Mouse (Mus musculus) ES-E14 (cell line): ENCODE measurements around the gene Gmppa. TPM values are rescaled to one million over a fixed set of nuclear protein-coding genes. Genes with fewer than 3 reads are reported as not detected.

Experiments
- DNase-seq: peaks from one replicate; pipeline ENCODE4 v3.0.0-alpha.2; 2013; ENCODE audit warnings: low read depth, low spot score
- H3K27ac ChIP-seq: 2 replicates; pipeline ENCODE4 v1.5.1; 2012; ENCODE audit warnings: low read depth, mild to moderate bottlenecking, low read length, moderate library complexity, mixed read lengths; ENCODE audit not compliant: poor library complexity, insufficient read depth, severe bottlenecking
- H3K36me3 ChIP-seq: 2 replicates; pipeline ENCODE4 v1.6.1; 2012; ENCODE audit warnings: mild to moderate bottlenecking, low read length, moderate library complexity, mixed read lengths; ENCODE audit not compliant: control insufficient read depth, poor library complexity, insufficient read depth, severe bottlenecking
- H3K4me1 ChIP-seq, 2 experiments: fragments of 150-350 bp in 1 of 2; sonication (generic) in 1 of 2; 2 replicates each; pipeline ENCODE4 v1.6.1; 2012; ENCODE audit warnings: low read length in 2 of 2, mild to moderate bottlenecking in 1 of 2, mixed read lengths in 1 of 2; ENCODE audit not compliant: control insufficient read depth in 2 of 2, insufficient read depth in 2 of 2, poor library complexity in 1 of 2
- H3K4me3 ChIP-seq, 2 experiments: fragments of 150-350 bp in 1 of 2; sonication (generic) in 1 of 2; 2 replicates each; pipeline ENCODE4 v1.5.1; 2012; ENCODE audit warnings: low read length in 2 of 2, low read depth in 1 of 2, mild to moderate bottlenecking in 1 of 2, mixed read lengths in 1 of 2; ENCODE audit not compliant: insufficient read depth in 1 of 2, poor library complexity in 1 of 2, severe bottlenecking in 1 of 2
- H3K9ac ChIP-seq: 2 replicates; pipeline ENCODE4 v1.6.1; 2012; ENCODE audit warnings: low read depth, mild to moderate bottlenecking, low read length, mixed read lengths; ENCODE audit not compliant: poor library complexity, insufficient read depth, severe bottlenecking
- H3K9me3 ChIP-seq: fragments of 150-350 bp; sonication (generic); 2 replicates; pipeline ENCODE4 v1.6.1; 2012; ENCODE audit warnings: low read depth, mild to moderate bottlenecking, low read length; ENCODE audit not compliant: control insufficient read depth, insufficient read depth
- CHD2 ChIP-seq: IDR thresholded peaks from 2 replicates; pipeline ENCODE4 v1.6.1; 2014; ENCODE audit warnings: mild to moderate bottlenecking, low read depth, low read length, inconsistent platforms
- HCFC1 ChIP-seq: IDR thresholded peaks from 2 replicates; pipeline ENCODE4 v1.6.1; 2012; ENCODE audit warnings: low read length, inconsistent platforms, borderline replicate concordance; ENCODE audit not compliant: insufficient read depth
- MAFK ChIP-seq: IDR thresholded peaks from 2 replicates; pipeline ENCODE4 v1.6.1; 2014; ENCODE audit warnings: mild to moderate bottlenecking, low read depth, low read length, inconsistent platforms; ENCODE audit not compliant: insufficient read depth
- ZC3H11A ChIP-seq: IDR thresholded peaks from 2 replicates; pipeline ENCODE4 v1.6.1; 2012; ENCODE audit warnings: low read depth, mild to moderate bottlenecking, inconsistent platforms, low read length, borderline replicate concordance
- ZNF384 ChIP-seq: IDR thresholded peaks from 2 replicates; pipeline ENCODE4 v1.6.1; 2012; ENCODE audit warnings: low read depth, low read length, inconsistent platforms
- in situ Hi-C, 2 experiments: fragments of 600-800 bp; cut with MboI; formaldehyde crosslinking; loops; one replicate each; pipeline ENCODE4 v1.15.1; 2025; ENCODE audit warnings: low sequenced_read_pairs in 2 of 2, inconsistent platforms in 1 of 2; ENCODE audit not compliant: unreplicated experiment in 2 of 2
- total RNA-seq: library from RNA; depleted of rRNA; stranded (reverse); fragments of 300-350 nt; gene quantifications from 2 replicates; pipeline ENCODE4 v1.2.3, GENCODE M21; 2012

The Gmppa gene
- total RNA-seq, 1 experiment = 40.2 TPM

GRCm38 (mm10) chr1:75455948-75456347, 20.2 kb downstream of the Gmppa start:
- Histone ChIP-seq H3K27ac (no peak overlapping the region), H3K9me3 (no peaks in the 10 kb centered on the region), H3K9ac (no peak overlapping the region), H3K4me3 (no peak overlapping the region), H3K4me1 (0 out of 4 replicates have a peak, but pooled peaks cover 0 to 2% of the 10 kb centered on the region in 2 experiments), H3K36me3 (no peaks in the 10 kb centered on the region)
- TF ChIP-seq MAFK = no peak
- no peak for TF ChIP-seq ZC3H11A
- TF ChIP-seq CHD2 = no peak
- no peak for TF ChIP-seq HCFC1
- TF ChIP-seq ZNF384 = no peak
- no peak for DNase-seq
- in situ Hi-C loops = no loop called here

GRCm38 (mm10) chr1:75456746-75457564, 21.2 kb downstream of the Gmppa start:
- no peak overlapping the region for H3K27ac ChIP-seq
- H3K4me1 ChIP-seq = 0 out of 4 replicates have a peak, but pooled peaks cover 0 to 2% of the 10 kb centered on the region in 2 experiments
- TF ChIP-seq MAFK (no peak), ZC3H11A (no peak)
- H3K9me3 ChIP-seq = no peaks in the 10 kb centered on the region
- H3K36me3 ChIP-seq = no peaks in the 10 kb centered on the region
- no peak overlapping the region for H3K9ac ChIP-seq
- H3K4me3 ChIP-seq = no peak overlapping the region
- DNase-seq = peak; percentile 71
- in situ Hi-C loops = no loop called here

GRCm38 (mm10) chr1:75457710-75458024, 21.9 kb downstream of the Gmppa start:
- H3K4me3 ChIP-seq = peak overlapping the region in 1 of 2 experiments; percentile 10; a peak in 1 of 4 replicates
- in situ Hi-C loops = no loop called here
- H3K9ac ChIP-seq = no peak overlapping the region; the same call in 1 of the 2 replicates
- DNase-seq = no peak
- H3K9me3 ChIP-seq = no peaks in the 10 kb centered on the region
- H3K27ac ChIP-seq = no peak overlapping the region
- no peaks in the 10 kb centered on the region for H3K36me3 ChIP-seq
- no peak for TF ChIP-seq ZC3H11A
- TF ChIP-seq MAFK = no peak
- no peak for TF ChIP-seq ZNF384
- no peak for TF ChIP-seq HCFC1
- TF ChIP-seq CHD2 = no peak
- 0 out of 4 replicates have a peak, but pooled peaks cover 0 to 2% of the 10 kb centered on the region in 2 experiments for H3K4me1 ChIP-seq

- H3K36me3 ChIP-seq = no peaks in the 10 kb centered on the region
- TF ChIP-seq MAFK = no peak
- no peak for TF ChIP-seq ZC3H11A
- TF ChIP-seq ZNF384 = no peak
- TF ChIP-seq HCFC1 = no peak
- TF ChIP-seq CHD2 = no peak
- H3K9me3 ChIP-seq = no peaks in the 10 kb centered on the region
- H3K4me3 ChIP-seq = peak overlapping the region; percentile 0 to 10; a peak in 2 of 4 replicates
- H3K4me1 ChIP-seq = 0 out of 4 replicates have a peak, but pooled peaks cover 0 to 2% of the 10 kb centered on the region in 2 experiments
- H3K27ac ChIP-seq = no peak overlapping the region
- DNase-seq = no peak
- H3K9ac ChIP-seq = no peak overlapping the region; the same call in 1 of the 2 replicates
- in situ Hi-C loops = no loop called here
Observed at GRCm38 (mm10) chr1:75458025-75458788, 22.5 kb downstream of the Gmppa start.
